Mouse (Mus musculus) lung, adult 2 months (tissue): ENCODE data around the gene Ica1.

Experiments
- CTCF ChIP-seq: fragments of 200-500 bp; IDR thresholded peaks from 2 replicates; pipeline ENCODE4 v1.5.1; 2011; ENCODE audit warnings: mild to moderate bottlenecking, low read length, control low read depth; ENCODE audit not compliant: insufficient read depth
- POLR2A ChIP-seq: fragments of 200-500 bp; IDR thresholded peaks from 2 replicates; pipeline ENCODE4 v1.6.1; 2011; ENCODE audit warnings: low read depth, mild to moderate bottlenecking, control low read depth, low read length, borderline replicate concordance; ENCODE audit errors: extremely low read depth

DNA sequence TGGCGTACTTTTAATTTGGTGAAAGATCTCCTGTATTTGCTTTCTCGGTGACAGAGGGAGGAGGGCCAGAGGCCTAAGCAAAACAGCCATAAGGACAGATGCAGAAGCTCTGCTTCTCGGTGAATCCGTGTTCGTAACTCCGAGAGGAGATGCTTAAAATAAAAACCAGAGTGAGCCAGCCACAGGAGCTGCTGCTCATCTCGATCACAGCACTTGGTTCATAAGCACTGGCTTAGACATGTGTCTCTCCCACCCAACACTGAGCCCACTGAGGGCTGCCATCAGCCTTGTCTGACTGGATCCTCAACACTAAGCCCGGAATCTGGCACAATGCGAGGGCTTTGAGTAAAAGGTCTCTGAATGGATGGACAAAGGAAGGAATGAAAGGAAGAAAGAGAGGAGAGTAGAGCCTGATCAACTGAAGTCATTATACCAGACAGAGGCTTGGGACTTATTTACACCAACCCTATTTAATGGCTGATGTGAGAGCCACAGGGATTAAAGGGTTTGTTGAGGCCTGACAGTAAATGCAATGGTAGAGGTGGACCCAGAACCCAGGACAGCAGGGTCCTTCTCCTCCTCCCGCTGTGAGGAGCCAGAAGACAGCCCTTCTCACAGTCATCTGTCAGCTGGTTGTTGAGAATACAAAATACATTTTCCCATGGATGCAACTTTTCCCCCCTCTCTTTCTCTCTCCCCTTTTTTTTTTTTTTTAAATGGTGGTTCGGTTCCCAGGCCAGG is 85.0 kb downstream of the Ica1 start:
- TF ChIP-seq CTCF (no peak), POLR2A (no peak)
